Mouse (Mus musculus): ENCODE measurements around the gene Tmem117.
A peak's percentile ranks its signal among the peaks of the same experiment; 100 is the strongest.

The Tmem117 gene

DNA sequence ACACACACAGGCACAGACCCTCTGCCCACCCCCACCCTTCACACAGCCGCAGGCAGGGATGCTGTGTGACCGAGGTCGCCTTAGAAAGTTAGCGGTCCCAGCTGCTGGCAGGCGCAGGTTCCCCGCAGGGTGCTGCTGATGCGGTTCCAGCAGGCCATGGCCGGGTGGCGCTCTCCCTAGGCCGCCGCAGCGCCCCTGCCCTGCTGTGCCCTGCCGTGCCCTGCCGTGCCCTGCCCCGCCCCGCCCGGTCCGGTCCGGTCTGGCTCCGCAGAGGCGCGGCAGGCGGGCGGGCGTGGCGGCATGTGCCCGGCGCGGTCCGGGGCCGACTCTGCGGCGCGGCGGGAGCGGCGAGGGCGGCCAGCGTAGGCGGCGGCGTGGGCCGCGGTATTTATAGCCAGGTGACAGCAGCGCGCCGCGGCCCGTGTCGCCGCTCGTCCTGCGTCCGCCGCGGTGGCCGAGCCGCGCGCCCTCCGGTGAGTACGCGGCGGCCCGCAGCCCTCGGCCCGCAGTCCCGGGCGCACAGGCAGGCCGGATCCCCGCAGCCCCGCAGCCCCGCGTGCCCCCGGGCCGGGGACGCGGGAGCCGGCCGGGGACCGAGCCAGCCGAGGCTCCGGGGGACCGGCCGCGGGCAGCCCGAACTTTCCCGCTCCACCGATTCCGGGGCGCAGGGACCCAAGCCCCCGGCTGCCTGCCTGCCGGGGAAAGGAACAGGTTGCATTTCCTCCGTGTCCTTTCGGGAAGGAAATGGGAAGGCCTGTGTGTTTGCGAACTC is at the start of gene Tmem117:
Gene Tmem117, plus strand, starts transcription at position 403 of the 772 bp plus-strand sequence.
- no peak for DNase-seq (ENCODE audit: low read depth, low spot score)

DNA sequence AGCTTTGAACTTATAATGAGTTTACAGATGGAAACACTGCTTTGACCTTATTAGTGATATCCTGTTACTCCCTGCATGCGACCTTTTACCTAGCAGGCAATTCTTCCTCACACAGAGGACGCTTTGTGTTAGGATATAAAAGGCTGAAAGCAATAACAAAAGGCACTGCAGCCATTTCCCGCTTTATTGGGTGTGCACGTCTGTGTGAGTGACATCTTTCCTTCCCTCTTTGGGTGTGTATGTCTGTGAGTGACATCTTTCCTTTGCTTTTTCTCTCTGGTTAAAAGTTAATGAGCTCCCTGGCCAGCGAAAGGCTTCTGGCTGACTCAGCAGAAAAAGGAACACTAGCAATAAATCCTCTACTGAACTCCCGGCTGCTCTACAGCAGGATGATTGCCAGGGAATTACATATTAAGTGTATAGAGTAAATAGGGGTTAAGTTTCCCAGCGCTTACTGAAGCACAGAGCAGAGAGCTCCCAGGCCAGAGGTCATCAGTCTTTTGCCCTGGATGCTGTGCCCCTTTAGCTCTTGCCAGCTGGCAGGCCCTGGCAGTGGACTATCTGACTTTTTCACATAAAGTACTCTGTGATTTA is 46.9 kb upstream of the Tmem117 start:
- no peak for DNase-seq (ENCODE audit: low read depth, low spot score)

DNA sequence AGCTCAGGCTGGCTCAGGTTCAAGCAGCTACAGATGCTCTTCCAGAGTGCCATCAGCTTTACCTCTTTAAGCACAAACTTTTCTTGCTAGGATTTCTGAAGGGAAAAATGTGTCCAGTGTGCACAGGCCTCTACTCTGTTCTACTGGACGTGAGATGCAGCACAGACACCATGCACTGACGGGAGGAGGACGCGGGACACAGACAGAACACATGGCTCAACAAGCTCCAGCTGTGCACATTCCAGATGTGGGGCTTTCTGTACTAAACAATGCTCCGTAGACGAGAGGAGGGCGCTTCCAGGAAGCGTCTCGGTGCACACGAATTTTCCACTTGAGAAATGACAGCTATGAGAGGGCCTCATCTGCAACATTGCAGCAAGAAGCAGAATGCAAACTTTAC is 45.9 kb upstream of the Tmem117 start:
- no peak for DNase-seq (ENCODE audit: low read depth, low spot score)

DNA sequence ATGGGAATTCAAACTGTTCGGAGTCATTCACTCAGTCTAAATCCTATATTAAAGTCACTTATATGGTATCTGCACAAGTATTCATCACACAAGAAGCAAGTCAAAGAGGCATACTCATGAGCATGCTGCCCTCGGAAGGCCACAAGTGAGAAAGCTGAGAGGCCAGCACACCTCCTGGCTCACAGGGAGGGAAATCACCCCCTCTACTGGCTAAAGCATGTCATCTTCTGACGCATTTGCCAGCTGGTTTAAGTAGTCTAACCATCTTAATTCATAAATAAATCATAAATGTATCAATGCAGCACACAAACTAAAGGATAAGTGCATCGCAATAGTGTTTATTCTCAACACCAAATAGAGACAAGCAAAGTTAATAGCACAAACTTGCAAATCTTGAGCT is 44.3 kb upstream of the Tmem117 start:
- no peak for DNase-seq (ENCODE audit: low read depth, low spot score)

DNA sequence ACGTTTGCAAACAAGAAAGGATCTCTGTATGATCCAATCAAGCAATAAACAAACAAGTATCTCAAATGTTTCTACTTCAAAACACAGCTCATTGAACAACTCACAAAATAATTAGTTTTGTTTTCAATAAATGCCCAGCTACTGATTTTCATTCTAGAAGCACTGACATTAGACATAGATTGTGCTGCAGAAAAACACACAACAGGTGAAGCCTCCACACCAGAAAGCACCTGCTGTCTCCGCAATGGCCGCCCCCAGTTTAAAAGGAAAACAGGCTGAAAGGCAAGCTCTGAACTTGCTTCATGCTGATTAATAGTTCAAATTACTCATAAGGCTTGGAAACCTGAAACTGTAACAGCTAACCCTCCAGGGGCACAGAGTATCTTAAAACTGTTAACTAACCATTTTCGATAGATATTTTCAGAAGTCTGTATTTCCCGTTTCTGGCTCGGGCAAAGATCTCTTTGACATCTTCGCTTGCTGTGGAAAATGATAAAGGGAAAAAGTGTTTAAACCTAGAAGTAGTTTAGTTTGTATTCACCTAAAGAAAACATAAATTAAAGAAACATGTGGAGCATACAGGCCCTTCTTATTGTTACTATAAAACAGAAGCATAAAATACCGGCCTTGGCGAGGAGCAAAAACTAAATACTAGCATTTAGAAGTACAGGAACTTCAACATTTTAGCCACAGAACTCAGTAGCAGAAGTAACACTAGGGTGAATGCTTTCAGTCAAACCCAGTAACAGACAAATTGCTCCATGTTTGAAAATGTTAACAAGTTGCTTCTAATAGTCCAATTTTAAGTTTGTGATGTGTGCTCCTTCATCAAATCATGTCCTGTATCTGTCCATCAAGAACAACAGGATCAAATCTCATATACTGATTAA is 41.0 kb upstream of the Tmem117 start:
- no peak for DNase-seq (ENCODE audit: low read depth, low spot score)

DNA sequence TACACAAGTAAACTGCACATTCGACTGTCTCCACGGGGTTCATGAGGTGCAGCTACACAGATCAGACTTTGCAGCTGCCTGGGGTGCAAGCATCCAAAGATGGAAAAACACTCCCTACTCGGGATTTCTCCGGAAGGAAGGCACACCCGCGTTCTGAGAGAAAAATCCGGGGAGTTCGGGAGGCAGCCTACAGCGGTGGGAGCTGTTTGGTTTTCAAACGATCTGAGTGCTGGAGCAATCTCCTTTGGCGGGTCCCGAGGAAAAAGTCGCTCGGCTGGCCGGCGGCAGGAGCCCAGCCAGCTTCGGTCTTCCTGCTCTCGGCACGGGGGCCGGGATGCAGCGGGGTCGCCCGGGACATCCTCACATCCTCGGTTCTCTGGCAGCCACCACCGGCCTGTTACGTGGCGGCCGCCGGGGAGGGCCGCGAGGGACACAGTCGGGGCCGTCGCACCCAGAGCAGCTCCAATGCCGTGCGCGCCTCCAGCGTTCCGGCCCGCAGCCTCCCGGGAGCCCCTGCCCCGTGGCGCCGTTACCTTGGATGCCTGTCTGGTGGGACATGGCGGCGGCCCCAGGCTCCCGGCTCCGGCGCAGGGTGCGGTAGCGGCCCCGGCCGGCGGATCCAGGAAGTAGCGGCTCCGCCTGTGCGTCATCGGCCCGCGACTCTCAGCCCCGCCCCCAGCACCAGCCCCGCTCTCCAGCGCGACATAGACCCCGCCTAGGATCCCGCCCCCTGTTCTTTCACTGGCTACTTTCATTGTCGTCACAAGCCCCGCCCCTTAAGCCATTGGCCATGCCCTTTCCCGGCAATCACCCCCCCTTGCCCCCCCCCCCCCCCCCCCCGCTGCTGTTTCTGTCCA is 39.6 kb upstream of the Tmem117 start, which contains the start of gene Twf1:
Gene Twf1, minus strand, starts transcription at position 671 of the 857 bp plus-strand sequence.
- DNase-seq (ENCODE audit: low read depth, low spot score), result peak; percentile 96

DNA sequence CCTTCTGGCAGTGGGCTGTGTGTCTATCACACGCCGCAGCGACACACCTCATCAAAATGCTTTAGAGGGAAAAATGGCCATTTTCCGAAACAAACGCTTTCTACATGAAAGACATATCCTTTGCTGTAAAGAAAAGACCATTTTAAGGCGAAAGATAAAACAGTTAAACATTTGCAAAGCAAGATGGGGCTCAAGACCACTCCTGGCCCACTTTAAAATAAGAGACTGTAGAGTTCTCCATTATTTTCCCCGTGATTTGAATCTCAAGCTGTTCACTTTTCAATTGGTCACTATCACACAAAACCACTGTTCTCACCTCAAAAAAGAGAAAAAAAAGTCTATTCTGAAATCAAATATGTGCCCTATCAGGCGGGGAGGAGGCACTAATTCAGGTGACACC is 38.9 kb upstream of the Tmem117 start:
- no peak for DNase-seq (ENCODE audit: low read depth, low spot score)

DNA sequence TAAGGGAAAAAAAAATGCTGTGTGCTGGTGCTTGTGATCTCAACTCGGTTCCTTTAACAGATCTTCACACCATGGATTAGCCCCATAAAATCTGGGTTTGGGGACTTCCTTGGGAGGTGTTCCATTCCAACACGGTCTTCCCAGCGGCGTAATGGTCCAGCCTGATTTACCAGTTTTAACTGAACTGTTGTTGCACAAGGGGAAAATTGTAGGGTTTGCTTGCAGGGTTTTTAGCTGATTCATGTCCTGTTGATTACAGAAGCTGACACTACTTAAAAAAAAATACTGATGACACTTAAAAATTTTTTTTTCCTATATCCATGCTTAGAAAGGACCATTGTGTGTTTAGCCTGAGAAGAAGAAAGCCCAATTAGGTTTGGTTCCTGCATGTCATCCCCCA is 37.7 kb upstream of the Tmem117 start:
- no peak for DNase-seq (ENCODE audit: low read depth, low spot score)

DNA sequence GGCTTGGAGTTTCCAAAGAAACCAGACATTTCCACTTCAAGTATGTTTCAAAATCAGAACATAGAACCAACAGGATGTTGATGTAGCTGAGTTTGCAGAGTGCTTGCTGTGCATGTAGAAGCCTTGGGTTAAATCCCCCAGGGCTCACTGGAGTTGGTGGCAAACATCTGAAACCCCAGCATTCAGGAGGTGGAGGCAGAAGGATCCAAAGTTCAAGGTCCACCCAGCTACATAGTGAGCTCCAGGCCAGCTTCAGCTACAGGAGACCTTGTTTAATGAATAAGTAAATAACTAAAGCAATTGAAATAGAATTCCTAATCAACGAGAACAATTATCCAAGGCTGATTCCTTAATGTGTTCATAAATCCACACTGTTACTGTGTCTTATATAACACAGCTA is 35.4 kb upstream of the Tmem117 start:
- DNase-seq (ENCODE audit: low read depth, low spot score), result no peak

DNA sequence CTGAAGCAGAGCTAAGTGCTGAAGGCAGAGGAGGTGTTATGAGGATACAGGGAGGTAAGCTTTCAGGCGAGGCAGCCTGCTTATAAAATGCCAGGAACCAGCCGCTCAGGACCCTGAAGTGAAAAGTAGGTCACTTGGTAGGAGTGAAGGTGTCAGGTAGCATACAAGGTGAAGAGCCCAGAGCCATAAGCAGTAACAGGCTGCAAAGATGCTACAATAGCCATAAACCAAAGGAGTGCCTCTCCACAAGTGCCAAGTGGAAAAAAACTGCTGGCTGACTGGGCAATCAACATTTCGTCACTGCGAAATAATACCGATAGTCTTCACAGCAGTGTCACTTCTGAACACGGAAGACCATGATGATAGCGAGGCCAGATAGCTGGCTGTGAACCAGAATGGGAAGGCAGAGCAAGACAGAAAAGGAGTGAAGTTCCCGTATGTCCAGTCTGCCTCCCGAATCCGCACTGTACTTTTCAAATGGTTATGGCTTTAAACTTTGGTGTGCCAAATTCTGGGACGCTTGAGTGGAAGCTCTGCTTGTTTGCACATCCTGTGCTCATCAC is 28.8 kb upstream of the Tmem117 start:
- DNase-seq (ENCODE audit: low read depth, low spot score), result no peak

DNA sequence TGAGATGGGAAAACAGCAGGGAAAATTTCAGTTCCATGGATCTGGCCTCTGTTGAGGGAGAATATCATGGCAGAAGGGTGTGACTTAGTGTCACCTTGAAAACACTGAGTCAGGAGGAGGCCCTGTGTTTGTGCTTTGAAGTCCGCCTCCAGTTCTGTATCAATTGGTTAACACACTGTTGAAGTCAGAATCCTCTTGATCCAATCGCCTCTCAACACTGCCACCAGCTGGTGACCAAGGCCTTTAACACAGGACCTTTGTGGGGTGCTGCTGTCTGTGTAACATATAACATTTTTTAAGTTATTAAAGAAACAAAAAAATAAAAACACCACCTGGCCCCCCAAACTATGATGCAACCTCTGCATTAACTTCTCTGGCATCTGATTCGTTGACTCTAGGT is 27.7 kb upstream of the Tmem117 start:
- DNase-seq (ENCODE audit: low read depth, low spot score), result no peak

DNA sequence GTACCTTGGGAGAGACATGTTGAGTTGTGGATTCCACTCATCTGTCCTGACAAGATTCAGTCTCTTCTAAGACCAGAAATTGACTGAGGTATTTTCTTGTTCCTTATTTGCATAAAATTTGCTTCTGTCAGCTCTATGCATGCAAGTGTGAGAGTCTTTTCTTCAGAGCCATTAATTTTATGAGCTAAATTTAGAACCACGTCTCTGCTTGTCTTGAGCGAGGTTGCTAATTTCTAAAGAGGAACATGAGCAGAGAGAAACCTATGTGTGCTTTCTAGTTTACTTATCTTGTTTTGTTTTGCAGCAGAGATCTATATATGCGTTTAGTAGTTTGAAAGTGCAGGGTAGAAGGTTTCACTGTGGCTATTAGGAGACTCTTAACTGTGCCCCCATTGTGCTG is 26.6 kb upstream of the Tmem117 start:
- DNase-seq (ENCODE audit: low read depth, low spot score), result no peak

DNA sequence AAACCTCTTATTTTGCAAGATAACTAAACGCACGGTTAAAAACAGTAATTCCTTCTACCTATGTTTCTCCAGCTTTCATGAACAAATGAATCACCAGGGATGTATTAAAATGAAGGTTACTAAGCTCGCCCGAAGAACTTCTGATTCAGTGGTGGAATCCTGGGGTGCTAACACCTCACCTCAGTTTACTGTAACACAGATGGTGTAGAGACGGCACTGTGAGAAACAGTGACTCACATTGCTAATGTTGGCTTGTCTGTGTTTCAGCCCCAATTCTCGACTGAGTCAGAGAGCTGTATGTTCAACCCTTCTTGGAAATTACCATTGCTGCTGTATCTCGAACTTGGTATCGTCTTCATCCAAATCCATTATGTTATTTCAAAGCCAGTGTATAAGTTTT is 21.3 kb upstream of the Tmem117 start:
- peak; percentile 79 for DNase-seq (ENCODE audit: low read depth, low spot score)

DNA sequence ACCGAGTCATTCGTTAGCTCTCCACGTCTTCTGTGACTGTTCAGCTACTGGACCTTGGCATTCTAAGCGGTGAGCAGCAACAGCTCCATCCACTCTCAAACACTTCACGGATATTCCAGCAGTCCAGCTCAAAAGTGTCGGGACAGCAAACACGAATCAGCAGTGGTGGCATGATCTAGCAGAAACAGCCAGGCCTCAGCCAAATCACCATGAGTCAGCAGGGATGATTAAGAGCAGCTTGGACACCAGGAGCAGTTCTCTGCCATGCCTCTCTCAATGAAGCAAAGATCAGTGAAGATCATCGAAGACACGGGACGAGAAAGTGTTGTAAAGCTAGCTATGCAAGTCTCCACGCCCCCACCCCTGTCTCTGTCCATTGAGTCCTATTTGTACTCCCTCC is 13.0 kb upstream of the Tmem117 start:
- no peak for DNase-seq (ENCODE audit: low read depth, low spot score)

DNA sequence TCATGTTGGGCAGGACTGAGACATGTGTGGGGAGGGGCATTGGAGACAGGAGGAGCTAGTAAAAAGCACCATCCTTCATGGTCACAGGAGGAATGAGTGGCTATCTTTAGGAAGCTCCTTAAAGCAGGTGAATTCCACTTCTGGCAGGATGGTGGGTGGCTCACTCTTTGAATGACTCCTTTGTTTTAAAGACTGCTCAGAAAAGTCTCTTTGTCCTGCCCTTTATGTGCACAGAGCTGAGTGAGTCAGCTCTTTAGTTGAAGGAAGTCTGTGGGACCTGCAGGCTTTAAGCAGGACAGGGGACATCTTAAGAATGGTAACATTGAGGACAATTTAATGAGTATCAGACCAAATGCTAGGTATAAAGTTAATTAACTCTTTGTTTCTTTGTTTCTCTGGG is 8.1 kb upstream of the Tmem117 start:
- DNase-seq (ENCODE audit: low read depth, low spot score), result no peak

DNA sequence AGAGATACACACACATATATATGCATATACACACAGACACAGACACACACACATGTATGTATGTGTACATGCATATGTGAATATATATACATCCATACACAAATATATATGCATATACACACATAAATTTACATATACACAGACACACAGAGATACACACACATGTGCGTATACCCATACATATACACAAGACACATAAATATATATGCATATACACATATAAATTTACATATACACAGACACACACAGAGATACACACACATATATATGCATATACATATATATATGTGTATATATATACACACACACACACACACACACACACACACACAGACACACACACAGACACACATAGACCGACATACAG is 586 bp upstream of the Tmem117 start:
- no peak for DNase-seq (ENCODE audit: low read depth, low spot score)

DNA sequence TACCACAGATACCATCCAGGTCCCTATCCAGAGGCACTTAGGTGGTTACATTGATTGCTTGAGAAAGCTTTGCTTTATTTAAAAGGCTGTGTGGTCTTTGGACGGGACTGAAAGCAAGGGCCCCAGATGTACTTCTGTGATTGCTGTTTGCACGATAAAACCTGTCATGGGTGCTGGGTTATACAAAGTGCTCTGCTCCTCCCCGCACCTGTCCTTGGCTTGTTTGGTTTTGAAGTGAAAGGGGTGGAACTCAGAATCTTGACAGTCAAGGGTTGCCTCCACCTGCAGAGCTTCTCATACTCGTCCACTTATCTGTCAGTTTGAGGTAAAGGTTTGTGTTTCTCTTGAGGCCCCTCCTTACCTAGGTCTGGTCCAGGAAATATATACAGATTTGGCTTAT is 1.5 kb downstream of the Tmem117 start:
- DNase-seq (ENCODE audit: low read depth, low spot score), result no peak

DNA sequence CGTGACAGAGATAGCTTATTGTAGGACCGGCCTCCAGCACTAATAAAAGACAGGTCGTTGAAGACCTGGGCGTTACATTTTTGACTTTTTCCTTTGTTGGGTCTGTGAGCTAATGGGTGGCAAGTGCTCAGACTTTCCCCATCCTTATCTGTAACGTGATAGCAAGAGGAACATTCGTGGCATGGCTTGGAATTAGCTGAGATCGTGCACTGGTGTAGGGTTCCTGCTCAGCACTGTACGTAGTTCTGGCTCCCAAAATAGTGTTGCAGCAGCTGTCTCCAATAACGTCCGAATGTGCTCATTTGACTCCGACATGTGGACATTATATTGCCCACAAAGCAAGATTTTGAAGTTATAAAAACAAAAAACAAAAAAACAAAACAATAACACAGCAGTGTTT is 5.5 kb downstream of the Tmem117 start:
- no peak for DNase-seq (ENCODE audit: low read depth, low spot score)

DNA sequence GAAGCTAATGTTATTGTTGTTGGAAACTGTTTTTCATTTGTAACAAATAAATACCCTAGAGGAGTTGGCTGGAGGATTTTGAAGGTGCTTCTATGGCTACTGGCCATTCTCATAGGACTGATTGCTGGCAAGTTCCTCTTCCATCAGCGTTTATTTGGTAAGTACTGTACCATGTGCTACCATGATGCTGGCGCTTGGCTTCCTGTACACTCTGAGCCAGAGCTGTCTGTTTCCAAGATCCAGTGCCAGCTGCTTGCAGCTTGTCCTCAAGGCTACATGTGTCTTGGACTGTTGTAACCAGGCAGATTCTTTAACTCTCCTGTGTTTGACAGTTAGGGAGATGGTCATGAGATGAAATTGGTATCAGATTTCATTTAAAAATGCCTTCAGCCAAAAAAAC is 9.2 kb downstream of the Tmem117 start:
- DNase-seq (ENCODE audit: low read depth, low spot score), result no peak

DNA sequence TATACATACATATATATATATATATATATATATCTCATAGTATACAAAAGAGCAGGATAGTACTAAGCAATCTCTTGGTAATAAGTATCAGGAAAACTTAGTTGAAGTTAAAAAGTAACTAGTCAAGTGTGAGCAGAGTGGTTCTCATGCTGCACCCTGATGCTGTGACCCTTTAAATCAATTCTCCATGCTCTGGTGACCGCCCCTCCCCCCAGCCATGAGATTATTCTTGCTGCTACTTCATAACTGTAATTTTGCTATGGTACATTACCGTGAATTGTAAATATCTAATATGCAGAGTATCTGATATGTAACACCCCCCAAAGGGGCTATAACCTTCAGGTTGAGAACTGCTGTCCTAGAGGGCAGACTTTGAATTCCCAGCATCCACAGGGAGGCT is 10.1 kb downstream of the Tmem117 start:
- DNase-seq (ENCODE audit: low read depth, low spot score), result no peak

DNA sequence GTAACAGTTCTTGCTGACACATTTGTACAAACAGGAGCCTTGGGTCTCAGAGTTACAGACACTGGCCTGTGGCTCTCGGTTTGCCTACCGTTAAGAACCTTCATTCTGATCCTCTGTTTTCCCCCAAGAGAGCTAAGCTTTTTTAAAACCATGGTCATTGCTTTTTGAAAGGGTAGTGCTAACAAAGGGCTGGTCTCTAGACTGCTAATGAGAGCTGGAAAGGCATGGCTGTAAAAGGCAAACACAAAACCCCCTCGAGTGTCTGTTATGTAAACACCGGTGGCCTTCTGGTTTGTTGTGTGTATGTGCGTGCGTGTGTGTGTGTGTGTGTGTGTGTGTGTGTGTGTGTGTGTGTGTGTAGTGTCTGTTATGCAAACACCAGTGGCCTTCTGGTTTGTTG is 17.0 kb downstream of the Tmem117 start:
- DNase-seq (ENCODE audit: low read depth, low spot score), result no peak
